Mouse (Mus musculus): ENCODE data around the gene Bnip3.

DNA sequence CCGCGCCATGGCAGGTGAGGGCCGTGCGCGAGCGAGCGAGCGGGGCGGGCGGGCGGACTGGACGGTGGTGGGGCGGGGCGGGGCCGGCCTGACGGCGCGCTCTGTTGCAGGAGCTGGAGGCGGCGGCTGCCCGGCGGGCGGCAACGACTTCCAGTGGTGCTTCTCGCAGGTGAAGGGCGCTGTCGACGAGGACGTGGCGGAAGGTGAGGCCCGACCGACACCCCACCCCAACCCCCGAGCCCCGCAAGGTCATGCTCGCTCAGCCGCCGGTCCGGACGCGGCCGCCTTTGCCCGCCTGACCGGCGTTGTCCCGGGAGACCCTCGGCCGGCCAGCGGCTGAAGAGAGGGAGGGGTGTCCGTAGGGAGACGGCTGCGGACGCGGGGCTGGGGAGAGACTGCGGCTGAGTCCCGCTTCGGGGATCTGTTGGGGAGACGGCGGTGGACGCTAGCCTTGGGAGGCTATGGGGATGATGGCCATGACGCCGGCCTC, 62.8 kb downstream of the Bnip3 start:
- TF ChIP-seq POLR2A (IDR thresholded peaks at IDR 0.05; ENCODE audit: control insufficient read depth, low read depth, low read length) (no peak), CTCF (IDR thresholded peaks at IDR 0.05; ENCODE audit: control insufficient read depth, insufficient read depth, insufficient replicate concordance, low read depth, low read length) (no peak)

Data from testis, adult 2 months (tissue).